Mouse (Mus musculus): ENCODE data around the gene Elp6. TPM values are rescaled to one million over a fixed set of nuclear protein-coding genes. Genes with fewer than 3 reads are reported as not detected.
A peak's percentile ranks its signal among the peaks of the same experiment; 100 is the strongest.

Elp6 gene
- polyA plus RNA-seq (2016; fragmentation: Nextera tagmentation; extraction: Ambion mirVana), result 31.5 and 32.2 TPM in 2 replicates

DNA sequence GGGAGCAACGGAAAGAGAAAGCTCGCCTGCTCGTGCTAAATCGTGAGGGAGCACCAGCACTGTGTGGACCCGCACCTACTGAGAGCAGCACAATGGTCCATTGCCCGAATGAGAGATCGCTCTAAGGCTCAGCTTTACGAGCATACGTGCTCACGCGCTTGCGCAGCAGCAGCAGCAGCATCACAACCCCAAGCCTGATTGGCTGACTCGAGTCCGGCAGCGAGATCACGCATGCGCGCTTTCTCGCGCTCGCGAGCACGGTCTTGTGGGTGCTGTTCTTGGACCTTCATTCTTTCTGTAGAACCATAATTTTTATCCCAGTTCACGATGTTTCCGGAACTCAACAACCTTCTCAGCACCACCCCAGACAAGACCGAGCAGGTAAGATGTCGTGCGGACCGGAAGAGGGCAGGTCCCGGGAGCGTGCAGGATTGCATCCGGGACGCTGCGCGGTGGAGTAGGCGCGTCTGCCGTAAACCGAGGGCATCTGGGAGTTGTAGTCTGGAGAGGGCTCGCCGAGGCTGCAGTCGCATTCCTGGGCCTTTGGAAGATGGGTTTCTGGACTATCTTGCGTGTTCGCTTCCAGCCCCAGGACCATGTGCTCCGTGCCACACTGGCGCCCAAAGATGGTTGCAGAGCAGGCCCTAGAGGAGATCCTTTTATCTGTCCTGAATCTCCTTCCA lies at the start of gene Elp6:
Elp6 (plus strand) TSS at position 205 of the 683 bp plus-strand sequence.
- WGBS, result under 1% methylated on average over 46 of the region's 46 CpGs
- ATAC-seq (ENCODE audit: low FRiP score), result peak; percentile 100

DNA sequence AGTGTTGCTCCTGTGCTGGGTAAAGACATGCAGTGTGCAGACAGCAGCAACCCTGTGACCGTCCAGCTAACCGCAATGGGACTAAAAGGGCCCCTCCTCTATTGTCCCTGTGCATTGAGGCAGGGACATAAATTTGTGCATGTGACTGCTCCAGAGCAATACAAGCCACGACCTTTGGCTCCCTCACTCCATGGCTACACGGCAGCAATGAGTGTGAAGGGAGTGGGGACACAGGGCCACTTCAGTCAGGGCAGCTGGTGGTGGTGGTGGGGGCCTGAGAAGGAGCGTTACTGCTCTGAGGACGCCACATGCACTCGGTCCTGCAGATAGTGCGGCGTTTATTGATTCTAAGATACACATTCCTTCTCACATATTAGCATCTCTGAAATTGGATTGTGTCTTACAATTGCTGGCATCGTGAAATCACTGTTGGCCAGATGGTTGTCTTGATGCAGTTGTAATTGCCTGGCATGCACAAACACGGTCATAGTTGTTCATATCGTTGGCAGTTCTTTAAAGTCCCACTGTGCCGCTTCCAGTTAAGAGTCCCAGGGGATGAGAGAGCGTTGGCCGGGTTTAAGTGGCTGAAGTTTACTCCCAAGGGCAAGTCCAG lies 49.5 kb upstream of the Elp6 start:
- peak; percentile 81 for ATAC-seq (ENCODE audit: low FRiP score)

More for the DNA sequence above, at the start of gene Elp6:
- Histone ChIP-seq H3K9me3 (replicated peaks) (0 out of 2 replicates have a peak, but pooled peaks cover 4% of the 10 kb centered on the region), H3K9ac (peak within 1 kb of the TSS; percentile 82), H3K4me3 (peak within 1 kb of the TSS; percentile 54), H3K27ac (peak within 1 kb of the TSS; percentile 95), H3K36me3 (peaks cover 5% of the 10 kb centered on the region), H3K4me1 (peaks cover 8% of the 10 kb centered on the region), H3K27me3 (no peaks in the 10 kb centered on the region), H3K4me2 (replicated peaks) (peak within 1 kb of the TSS; percentile 64)

DNA sequence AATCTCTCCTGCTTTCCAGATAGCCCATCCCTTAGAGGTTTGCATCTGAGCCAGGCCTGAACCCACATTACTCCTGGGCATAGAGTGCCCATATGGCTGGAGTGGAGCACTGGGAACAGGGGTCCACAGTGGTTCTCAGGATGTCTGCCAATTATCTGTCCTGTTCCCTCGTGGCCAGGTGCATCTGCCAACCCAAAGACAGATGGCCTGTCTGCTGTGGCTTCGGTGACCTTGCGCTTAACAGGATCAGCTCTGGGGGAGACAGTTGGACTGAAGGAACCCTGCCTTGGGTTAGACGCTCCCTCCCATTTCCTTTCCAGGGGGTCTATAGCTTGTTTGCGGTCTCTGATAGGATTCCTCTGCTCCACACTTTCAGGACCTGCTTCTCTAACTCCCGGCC lies 46.3 kb upstream of the Elp6 start:
- Histone ChIP-seq H3K4me3 (no peak overlapping the region), H3K36me3 (peaks cover 11% of the 10 kb centered on the region; the same call in 1 of the 2 replicates), H3K27ac (no peak overlapping the region), H3K9ac (no peak overlapping the region), H3K9me3 (replicated peaks) (no peaks in the 10 kb centered on the region), H3K4me2 (replicated peaks) (no peak overlapping the region), H3K27me3 (no peaks in the 10 kb centered on the region), H3K4me1 (peaks cover 20% of the 10 kb centered on the region)
- no peak for ATAC-seq (ENCODE audit: low FRiP score)
- 77% methylated on average over 6 of the region's 6 CpGs for WGBS

More for the DNA sequence above, 49.5 kb upstream of the Elp6 start:
- H3K27ac ChIP-seq, result peak overlapping the region; percentile 58
- H3K9ac ChIP-seq, result 0 out of 2 replicates have a peak overlapping the region, but pooled peaks have one; percentile 5
- H3K4me1 ChIP-seq, result peaks cover 33% of the 10 kb centered on the region
- no peaks in the 10 kb centered on the region for H3K27me3 ChIP-seq
- no peak overlapping the region for H3K4me3 ChIP-seq
- 28% methylated on average over 15 of the region's 15 CpGs for WGBS
- H3K9me3 ChIP-seq (replicated peaks), result no peaks in the 10 kb centered on the region
- 0 out of 2 replicates have a peak overlapping the region, but pooled peaks have one; percentile 11 for H3K4me2 ChIP-seq (replicated peaks)
- H3K36me3 ChIP-seq, result peaks cover 10% of the 10 kb centered on the region; the same call in 1 of the 2 replicates

GRCm38 (mm10) chr9:110259118-110259517 lies 45.9 kb upstream of the Elp6 start:
- no peak for ATAC-seq (ENCODE audit: low FRiP score)
- 79% methylated on average over 3 of the region's 3 CpGs for WGBS
- H3K4me3 ChIP-seq, result no peak overlapping the region
- no peak overlapping the region for H3K27ac ChIP-seq
- no peak overlapping the region for H3K9ac ChIP-seq
- peaks cover 11% of the 10 kb centered on the region; the same call in 1 of the 2 replicates for H3K36me3 ChIP-seq
- H3K9me3 ChIP-seq (replicated peaks), result no peaks in the 10 kb centered on the region
- no peaks in the 10 kb centered on the region for H3K27me3 ChIP-seq
- H3K4me1 ChIP-seq, result peaks cover 20% of the 10 kb centered on the region
- H3K4me2 ChIP-seq (replicated peaks), result no peak overlapping the region

DNA sequence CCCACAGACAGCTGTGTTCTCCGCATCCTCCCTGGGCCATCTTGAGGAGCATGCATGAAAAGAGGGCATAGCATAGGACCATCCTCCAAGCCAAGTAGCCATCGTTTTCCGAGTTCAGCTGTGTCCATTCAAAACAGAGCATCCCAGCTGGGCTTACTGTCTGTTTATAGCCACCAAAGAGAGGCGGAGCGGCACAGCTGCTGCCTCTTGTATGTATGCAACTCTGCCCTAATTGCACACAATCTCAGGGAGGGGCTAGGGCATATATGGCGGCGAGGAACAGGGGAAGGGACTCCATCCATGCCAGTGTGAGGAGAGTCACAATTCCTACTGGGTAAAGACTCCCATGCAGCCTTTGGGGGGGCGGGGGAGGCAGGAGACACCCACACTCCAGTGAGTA lies 41.8 kb upstream of the Elp6 start:
- Histone ChIP-seq H3K27me3 (no peaks in the 10 kb centered on the region), H3K4me1 (0 out of 2 replicates have a peak, but pooled peaks cover 3% of the 10 kb centered on the region), H3K27ac (no peak overlapping the region), H3K9me3 (replicated peaks) (no peaks in the 10 kb centered on the region), H3K4me2 (replicated peaks) (no peak overlapping the region), H3K36me3 (peaks cover 11% of the 10 kb centered on the region; the same call in 1 of the 2 replicates), H3K4me3 (no peak overlapping the region), H3K9ac (no peak overlapping the region)
- 0 out of 2 replicates have a peak, but pooled peaks have one; percentile 40 for ATAC-seq (ENCODE audit: low FRiP score)
- WGBS, result 81% methylated on average over 8 of the region's 8 CpGs

DNA sequence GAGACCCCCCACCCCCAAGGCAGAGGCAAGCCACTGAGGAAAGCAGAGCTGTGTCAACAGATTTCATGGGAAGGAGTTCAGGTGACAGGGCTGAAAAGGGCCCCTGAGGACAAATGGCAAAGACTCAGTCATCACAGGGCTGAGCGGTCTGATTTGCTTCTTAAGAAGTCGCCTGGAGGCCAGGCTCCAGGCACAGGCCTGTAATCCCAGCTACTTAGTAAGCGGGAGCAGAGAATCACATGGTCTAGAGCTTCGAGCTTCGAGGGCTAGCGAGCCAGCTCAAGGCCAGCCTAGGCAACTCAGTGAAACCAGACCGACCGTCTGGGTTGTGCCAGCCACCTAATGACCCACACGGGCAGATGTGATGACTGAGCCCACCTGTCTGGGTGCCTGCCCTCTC lies 40.0 kb upstream of the Elp6 start:
- Histone ChIP-seq H3K4me2 (replicated peaks) (no peak overlapping the region), H3K27me3 (no peaks in the 10 kb centered on the region), H3K36me3 (peaks cover 3% of the 10 kb centered on the region; the same call in 1 of the 2 replicates), H3K4me1 (no peaks in the 10 kb centered on the region), H3K9me3 (replicated peaks) (no peaks in the 10 kb centered on the region), H3K9ac (no peak overlapping the region), H3K4me3 (no peak overlapping the region), H3K27ac (no peak overlapping the region)
- ATAC-seq (ENCODE audit: low FRiP score), result no peak
- WGBS, result 83% methylated on average over 9 of the region's 9 CpGs

DNA sequence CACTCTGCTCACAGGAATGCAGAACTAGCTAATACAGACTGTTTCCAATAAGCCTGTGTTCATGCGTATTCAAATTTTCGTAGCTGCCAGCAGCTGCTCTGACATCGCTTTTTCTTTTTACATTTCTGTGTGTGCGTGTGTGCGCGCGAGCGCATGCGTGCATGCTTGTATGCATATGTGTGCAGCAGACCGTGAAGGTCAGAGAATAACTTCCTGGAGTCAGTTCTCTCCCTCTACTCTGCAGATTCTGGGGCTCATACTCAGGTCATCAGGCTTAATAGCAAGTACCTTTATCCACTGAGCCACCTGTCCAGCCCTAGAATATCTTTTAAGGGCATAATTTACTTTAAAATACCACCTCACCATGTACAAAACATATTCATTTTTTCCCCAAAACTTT lies 36.6 kb upstream of the Elp6 start:
- Histone ChIP-seq H3K27me3 (no peaks in the 10 kb centered on the region), H3K4me1 (no peaks in the 10 kb centered on the region), H3K9ac (no peak overlapping the region), H3K4me2 (replicated peaks) (no peak overlapping the region), H3K36me3 (no peaks in the 10 kb centered on the region), H3K27ac (no peak overlapping the region; the same call in 1 of the 2 replicates), H3K4me3 (no peak overlapping the region), H3K9me3 (replicated peaks) (no peaks in the 10 kb centered on the region)
- 86% methylated on average over 10 of the region's 10 CpGs for WGBS
- ATAC-seq (ENCODE audit: low FRiP score), result no peak

DNA sequence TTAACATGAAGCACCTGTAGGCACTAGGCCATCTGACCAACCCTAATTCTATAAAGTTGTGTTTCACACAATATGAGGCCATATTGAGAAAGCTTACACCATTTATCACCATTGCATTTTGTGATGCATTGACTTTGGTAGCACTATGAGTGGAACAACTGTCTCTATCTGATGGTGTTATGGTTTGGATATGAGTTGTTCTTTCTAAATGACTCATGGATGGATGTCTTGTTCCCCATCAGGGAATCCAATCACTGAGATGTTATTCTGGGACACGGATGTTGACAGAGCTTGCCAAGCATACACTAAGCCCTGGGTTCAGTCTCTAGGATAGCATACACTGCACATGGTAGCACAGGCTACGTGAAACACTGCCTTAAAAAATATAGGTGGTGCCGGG lies 32.6 kb upstream of the Elp6 start:
- H3K4me1 ChIP-seq, result no peaks in the 10 kb centered on the region
- no peak for ATAC-seq (ENCODE audit: low FRiP score)
- H3K4me2 ChIP-seq (replicated peaks), result no peak overlapping the region
- H3K4me3 ChIP-seq, result no peak overlapping the region
- H3K9me3 ChIP-seq (replicated peaks), result no peaks in the 10 kb centered on the region
- WGBS, result 93% methylated on average over 3 of the region's 3 CpGs
- H3K36me3 ChIP-seq, result no peaks in the 10 kb centered on the region
- H3K27me3 ChIP-seq, result no peaks in the 10 kb centered on the region
- H3K9ac ChIP-seq, result no peak overlapping the region
- no peak overlapping the region for H3K27ac ChIP-seq

DNA sequence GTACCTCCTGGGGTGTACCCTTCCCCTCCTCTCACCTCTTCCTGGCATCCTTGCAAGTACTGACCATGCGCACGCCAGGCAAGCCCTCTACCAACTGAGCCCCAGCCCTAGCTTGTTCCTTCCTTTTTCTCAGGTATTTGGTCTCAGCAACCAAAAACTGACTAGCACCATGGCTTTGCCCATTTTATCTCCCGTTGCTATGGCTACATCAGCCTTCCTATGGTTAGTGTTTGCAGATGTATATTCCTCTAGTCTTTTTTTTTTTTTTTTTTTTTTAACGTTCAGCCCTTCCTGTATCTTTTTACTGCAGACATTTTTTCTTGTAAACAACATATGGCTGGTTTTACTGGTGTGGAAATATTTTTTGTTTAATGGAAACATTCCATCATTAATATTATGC lies 31.5 kb upstream of the Elp6 start:
- Histone ChIP-seq H3K27me3 (no peaks in the 10 kb centered on the region), H3K27ac (no peak overlapping the region), H3K9ac (no peak overlapping the region), H3K9me3 (replicated peaks) (no peaks in the 10 kb centered on the region), H3K4me3 (no peak overlapping the region), H3K4me1 (no peaks in the 10 kb centered on the region), H3K4me2 (replicated peaks) (no peak overlapping the region), H3K36me3 (no peaks in the 10 kb centered on the region)
- ATAC-seq (ENCODE audit: low FRiP score), result no peak
- 81% methylated on average over 4 of the region's 4 CpGs for WGBS

- no peak for ATAC-seq (ENCODE audit: low FRiP score)
- H3K4me2 ChIP-seq (replicated peaks), result no peak overlapping the region
- H3K4me1 ChIP-seq, result no peaks in the 10 kb centered on the region
- H3K27me3 ChIP-seq, result no peaks in the 10 kb centered on the region
- no peak overlapping the region for H3K27ac ChIP-seq
- no peaks in the 10 kb centered on the region for H3K9me3 ChIP-seq (replicated peaks)
- 73% methylated on average over 5 of the region's 5 CpGs for WGBS
- no peak overlapping the region for H3K4me3 ChIP-seq
- H3K36me3 ChIP-seq, result no peaks in the 10 kb centered on the region
- H3K9ac ChIP-seq, result no peak overlapping the region
These were observed 29.1 kb upstream of the Elp6 start for GRCm38 (mm10) chr9:110275882-110276281.

DNA sequence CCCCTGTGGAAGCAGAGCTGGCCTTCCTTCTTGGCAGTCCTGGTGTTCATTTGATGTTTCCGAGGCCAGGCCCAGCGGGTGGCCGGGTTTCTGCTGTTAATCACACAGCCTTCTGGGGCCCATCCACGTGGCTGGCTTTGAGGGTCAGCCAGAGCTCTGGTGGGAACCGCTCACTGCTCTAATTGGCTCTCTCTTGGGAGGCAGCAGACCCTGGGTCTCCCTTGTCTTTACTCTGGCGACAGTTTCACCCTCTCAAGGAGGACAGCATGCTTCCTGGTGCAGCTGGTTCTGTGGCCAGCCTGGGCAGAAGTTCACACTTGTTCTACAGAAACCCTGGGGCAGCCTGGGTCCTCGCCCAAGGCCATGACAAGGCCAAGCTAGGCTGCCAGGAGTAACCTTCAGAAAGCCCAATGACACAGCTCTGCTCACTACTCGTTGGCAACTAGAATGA lies 27.5 kb upstream of the Elp6 start:
- no peak for ATAC-seq (ENCODE audit: low FRiP score)
- H3K36me3 ChIP-seq, result no peaks in the 10 kb centered on the region
- H3K9me3 ChIP-seq (replicated peaks), result no peaks in the 10 kb centered on the region
- no peak overlapping the region for H3K27ac ChIP-seq
- H3K9ac ChIP-seq, result no peak overlapping the region
- H3K4me2 ChIP-seq (replicated peaks), result no peak overlapping the region
- no peaks in the 10 kb centered on the region for H3K27me3 ChIP-seq
- WGBS, result 65% methylated on average over 8 of the region's 8 CpGs
- H3K4me1 ChIP-seq, result no peaks in the 10 kb centered on the region
- H3K4me3 ChIP-seq, result no peak overlapping the region

- whole genome bisulfite sequencing, result 94% methylated on average over 10 of the region's 10 CpGs
These were observed 20.8 kb upstream of the Elp6 start for GRCm38 (mm10) chr9:110284075-110284697.

More at GRCm38 (mm10) chr9:110284075-110284697, 20.8 kb upstream of the Elp6 start:
- Histone ChIP-seq H3K4me3 (no peak overlapping the region), H3K4me1 (no peaks in the 10 kb centered on the region), H3K9ac (no peak overlapping the region), H3K27ac (no peak overlapping the region), H3K4me2 (replicated peaks) (no peak overlapping the region), H3K36me3 (no peaks in the 10 kb centered on the region), H3K9me3 (replicated peaks) (no peaks in the 10 kb centered on the region), H3K27me3 (no peaks in the 10 kb centered on the region)
- no peak for ATAC-seq (ENCODE audit: low FRiP score)
